Mouse (Mus musculus) spleen, postnatal 4 days (tissue): ENCODE measurements around the gene Foxa2.

Experiments
- DNase-seq, 2 experiments: peaks; one replicate each; pipeline ENCODE4 v3.0.0; 2022; ENCODE audit warnings: low spot score in 2 of 2

The Foxa2 gene

GRCm38 (mm10) chr2:148039351-148040235 is 7.2 kb downstream of the Foxa2 start:
- no peak for DNase-seq

GRCm38 (mm10) chr2:148038366-148039310 is 8.1 kb downstream of the Foxa2 start:
- DNase-seq: no peak

- no peak for DNase-seq
These were observed 10.1 kb downstream of the Foxa2 start for GRCm38 (mm10) chr2:148036611-148037160.

- no peak for DNase-seq
These were observed 15.6 kb downstream of the Foxa2 start for GRCm38 (mm10) chr2:148030991-148031675.

- DNase-seq: no peak
These were observed 16.2 kb downstream of the Foxa2 start for GRCm38 (mm10) chr2:148030613-148030935.

- no peak for DNase-seq
These were observed 16.8 kb downstream of the Foxa2 start for GRCm38 (mm10) chr2:148029751-148030612.

GRCm38 (mm10) chr2:148029050-148029608 is 17.6 kb downstream of the Foxa2 start:
- no peak for DNase-seq

- DNase-seq: no peak
These were observed 20.4 kb downstream of the Foxa2 start for GRCm38 (mm10) chr2:148026366-148026765.

- DNase-seq: no peak
These were observed 21.3 kb downstream of the Foxa2 start for GRCm38 (mm10) chr2:148025481-148025880.

GRCm38 (mm10) chr2:148024268-148024935 is 22.4 kb downstream of the Foxa2 start:
- no peak for DNase-seq

GRCm38 (mm10) chr2:148023340-148023806 is 23.4 kb downstream of the Foxa2 start:
- no peak for DNase-seq

GRCm38 (mm10) chr2:148021919-148022570 is 24.7 kb downstream of the Foxa2 start:
- DNase-seq: no peak

GRCm38 (mm10) chr2:148021016-148021415 is 25.8 kb downstream of the Foxa2 start:
- DNase-seq: no peak

- no peak for DNase-seq
These were observed 26.6 kb downstream of the Foxa2 start for GRCm38 (mm10) chr2:148020125-148020524.

- no peak for DNase-seq
These were observed 28.7 kb downstream of the Foxa2 start for GRCm38 (mm10) chr2:148017782-148018690.

- DNase-seq: no peak
These were observed 33.4 kb downstream of the Foxa2 start for GRCm38 (mm10) chr2:148013382-148013781.

GRCm38 (mm10) chr2:148009049-148009448 is 37.7 kb downstream of the Foxa2 start:
- DNase-seq: no peak
